In the genomic region with DNA sequence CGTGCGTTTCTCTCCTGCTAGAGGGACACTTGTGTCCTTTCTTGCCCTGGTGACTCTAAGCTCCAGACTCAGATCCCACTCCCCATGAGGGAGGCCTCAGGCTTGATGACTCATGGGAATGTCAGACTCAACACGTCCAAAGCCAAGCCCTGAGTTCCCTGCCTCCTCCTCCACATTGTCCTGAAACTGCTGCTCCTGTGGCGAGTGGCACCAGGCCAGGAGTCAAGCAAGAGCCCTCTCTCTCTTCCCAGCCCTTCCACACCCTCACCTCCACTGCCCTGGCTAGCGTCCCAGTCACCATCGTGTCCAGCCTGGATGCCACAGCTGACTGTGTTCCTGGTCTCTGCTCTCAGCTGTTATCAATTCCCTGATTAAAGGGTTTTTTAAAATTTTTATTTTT, we compare ENCODE assay signal across 9 mouse cellular contexts.
DNase-seq lines count a peak whose midpoint lies in the region; ATAC-seq and TF ChIP-seq lines count a peak whose summit lies in the region.
"Had no signal": no experiment of that assay in that cellular context is flagged by ENCODE, and none has a peak within 500 bp of the region (broad histone marks: within the 10 kb centered on the region; RNA-seq: fewer than 3 reads in every experiment).

No protein-coding gene starts in this region.

- H3K9me3 ChIP-seq in ES-E14 (ENCODE audit: control insufficient read depth, insufficient read depth, low read depth, low read length): no peaks in the 10 kb centered on the region
- H3K9me3 ChIP-seq in heart, embryonic 12.5 days (replicated peaks): no peaks in the 10 kb centered on the region
- no peaks in the 10 kb centered on the region for H3K9me3 ChIP-seq in lung, postnatal 0 days (ENCODE audit: low read length)
- H3K9me3 ChIP-seq in hindbrain, embryonic 13.5 days: no peaks in the 10 kb centered on the region
- H3K9me3 ChIP-seq: embryonic facial prominence, embryonic 12.5 days had no signal

- WGBS in heart, embryonic 12.5 days: 30% methylated on average over 6 of the region's 6 CpGs
- WGBS in lung, postnatal 0 days: 30% methylated on average over 6 of the region's 6 CpGs
- 75% methylated on average over 6 of the region's 6 CpGs for WGBS in hindbrain, embryonic 13.5 days

- in situ Hi-C loops in ES-E14 (cut with MboI; ENCODE audit: low sequenced_read_pairs in 2 of 2, unreplicated experiment in 2 of 2): no loop called here

- TF ChIP-seq EP300 in lung, postnatal 0 days (IDR thresholded peaks at IDR 0.05): no peak

- peak overlapping the region; percentile 31; the same call in 1 of the 2 replicates for H3K27ac ChIP-seq in ES-E14 (ENCODE audit: insufficient read depth, low read depth, low read length, poor library complexity, severe bottlenecking)
- H3K27ac ChIP-seq in heart, embryonic 12.5 days (ENCODE audit: poor library complexity, severe bottlenecking): peak overlapping the region; percentile 52
- H3K27ac ChIP-seq in lung, postnatal 0 days (ENCODE audit: low read length): no peak overlapping the region
- H3K27ac ChIP-seq in hindbrain, embryonic 13.5 days: no peak overlapping the region
- H3K27ac ChIP-seq: embryonic facial prominence, embryonic 12.5 days had no signal

- H3K27me3 ChIP-seq in heart, embryonic 12.5 days (replicated peaks): no peaks in the 10 kb centered on the region
- no peaks in the 10 kb centered on the region for H3K27me3 ChIP-seq in lung, postnatal 0 days (replicated peaks; ENCODE audit: insufficient read depth, low read length)
- H3K27me3 ChIP-seq in hindbrain, embryonic 13.5 days: no peaks in the 10 kb centered on the region
- H3K27me3 ChIP-seq: embryonic facial prominence, embryonic 12.5 days had no signal

- no peak overlapping the region for H3K4me2 ChIP-seq in heart, embryonic 12.5 days
- H3K4me2 ChIP-seq in lung, postnatal 0 days (replicated peaks; ENCODE audit: low read depth, low read length): no peak overlapping the region
- no peak overlapping the region for H3K4me2 ChIP-seq in hindbrain, embryonic 13.5 days
- H3K4me2 ChIP-seq: embryonic facial prominence, embryonic 12.5 days had no signal

- H3K4me1 ChIP-seq in ES-E14 (ENCODE audit: control insufficient read depth in 2 of 2, insufficient read depth in 2 of 2, low read length in 2 of 2, poor library complexity in 1 of 2): peaks cover 8 to 12% of the 10 kb centered on the region in 2 experiments
- peaks cover 11% of the 10 kb centered on the region for H3K4me1 ChIP-seq in heart, embryonic 12.5 days (replicated peaks)
- no peaks in the 10 kb centered on the region; the same call in 1 of the 2 replicates for H3K4me1 ChIP-seq in lung, postnatal 0 days (ENCODE audit: insufficient read depth, low read depth, low read length)
- no peaks in the 10 kb centered on the region for H3K4me1 ChIP-seq in hindbrain, embryonic 13.5 days (replicated peaks)
- H3K4me1 ChIP-seq: embryonic facial prominence, embryonic 12.5 days had no signal

- no peaks in the 10 kb centered on the region for H3K36me3 ChIP-seq in ES-E14 (ENCODE audit: control insufficient read depth, insufficient read depth, low read length, poor library complexity, severe bottlenecking)
- no peaks in the 10 kb centered on the region for H3K36me3 ChIP-seq in heart, embryonic 12.5 days
- H3K36me3 ChIP-seq in lung, postnatal 0 days (ENCODE audit: insufficient read depth, low read length): no peaks in the 10 kb centered on the region
- H3K36me3 ChIP-seq in hindbrain, embryonic 13.5 days: no peaks in the 10 kb centered on the region
- H3K36me3 ChIP-seq: embryonic facial prominence, embryonic 12.5 days had no signal

- peak; percentile 62; the same call in 1 of the 2 replicates for ATAC-seq in heart, embryonic 12.5 days (ENCODE audit: insufficient number of reproducible peaks, low FRiP score)
- ATAC-seq in lung, postnatal 0 days: peak; percentile 73
- ATAC-seq in hindbrain, embryonic 13.5 days (ENCODE audit: low FRiP score): no peak

- no peak for TF ChIP-seq CTCF in lung, postnatal 0 days (IDR thresholded peaks at IDR 0.05)

- no peak for DNase-seq in ES-E14 (ENCODE audit: low read depth, low spot score)
- DNase-seq in adrenal gland, postnatal 14 days: peak; percentile 58
- DNase-seq in lung, postnatal 0 days (ENCODE audit: low spot score): peak; percentile 80
- no peak for DNase-seq in thymus, postnatal 14 days
- no peak for DNase-seq in right cerebral cortex, postnatal 10 days (ENCODE audit: low spot score in 2 of 2)
- no peak for DNase-seq in embryo, embryonic 10 days (ENCODE audit: low spot score)

- no peak overlapping the region for H3K4me3 ChIP-seq in ES-E14 (ENCODE audit: insufficient read depth in 1 of 2, low read depth in 1 of 2, low read length in 2 of 2, poor library complexity in 1 of 2, severe bottlenecking in 1 of 2)
- no peak overlapping the region for H3K4me3 ChIP-seq in heart, embryonic 12.5 days
- no peak overlapping the region for H3K4me3 ChIP-seq in lung, postnatal 0 days (ENCODE audit: low read depth, low read length)
- no peak overlapping the region for H3K4me3 ChIP-seq in hindbrain, embryonic 13.5 days
- H3K4me3 ChIP-seq: embryonic facial prominence, embryonic 12.5 days had no signal

- no peak overlapping the region for H3K9ac ChIP-seq in ES-E14 (ENCODE audit: insufficient read depth, low read depth, low read length, poor library complexity, severe bottlenecking)
- H3K9ac ChIP-seq in heart, embryonic 12.5 days: no peak overlapping the region
- no peak overlapping the region for H3K9ac ChIP-seq in lung, postnatal 0 days (replicated peaks; ENCODE audit: low read depth)
- H3K9ac ChIP-seq in hindbrain, embryonic 13.5 days: no peak overlapping the region
- H3K9ac ChIP-seq: embryonic facial prominence, embryonic 12.5 days had no signal

TF ChIP-seq in ES-E14, 5 proteins besides CTCF, POLR2A, EP300 and RAD21:
- TF ChIP-seq MAFK (IDR thresholded peaks at IDR 0.05; ENCODE audit: insufficient read depth, low read depth, low read length) (no peak), ZNF384 (IDR thresholded peaks at IDR 0.05; ENCODE audit: low read depth, low read length) (no peak), CHD2 (IDR thresholded peaks at IDR 0.05; ENCODE audit: low read depth, low read length) (no peak), ZC3H11A (IDR thresholded peaks at IDR 0.05; ENCODE audit: borderline replicate concordance, low read depth, low read length) (no peak), HCFC1 (IDR thresholded peaks at IDR 0.05; ENCODE audit: borderline replicate concordance, insufficient read depth, low read length) (no peak)

Comparison
In these comparisons a context has a peak if more than half of its experiments do, and no peak if none do; other contexts are left out.
1. DNase-seq: peak in adrenal gland, postnatal 14 days (single experiment) and lung, postnatal 0 days (single experiment); none in ES-E14 (single experiment), thymus, postnatal 14 days (single experiment), right cerebral cortex, postnatal 10 days (0 of 2) and embryo, embryonic 10 days (single experiment).
2. H3K27ac ChIP-seq: peak in ES-E14 (single experiment) and heart, embryonic 12.5 days (single experiment); none in lung, postnatal 0 days (single experiment) and hindbrain, embryonic 13.5 days (single experiment).